Mouse (Mus musculus) thymus, postnatal 14 days (tissue): ENCODE results near the gene 2010111I01Rik.

Experiments
- DNase-seq: peaks from one replicate; pipeline ENCODE4 v3.0.0; 2021

The 2010111I01Rik gene

DNA sequence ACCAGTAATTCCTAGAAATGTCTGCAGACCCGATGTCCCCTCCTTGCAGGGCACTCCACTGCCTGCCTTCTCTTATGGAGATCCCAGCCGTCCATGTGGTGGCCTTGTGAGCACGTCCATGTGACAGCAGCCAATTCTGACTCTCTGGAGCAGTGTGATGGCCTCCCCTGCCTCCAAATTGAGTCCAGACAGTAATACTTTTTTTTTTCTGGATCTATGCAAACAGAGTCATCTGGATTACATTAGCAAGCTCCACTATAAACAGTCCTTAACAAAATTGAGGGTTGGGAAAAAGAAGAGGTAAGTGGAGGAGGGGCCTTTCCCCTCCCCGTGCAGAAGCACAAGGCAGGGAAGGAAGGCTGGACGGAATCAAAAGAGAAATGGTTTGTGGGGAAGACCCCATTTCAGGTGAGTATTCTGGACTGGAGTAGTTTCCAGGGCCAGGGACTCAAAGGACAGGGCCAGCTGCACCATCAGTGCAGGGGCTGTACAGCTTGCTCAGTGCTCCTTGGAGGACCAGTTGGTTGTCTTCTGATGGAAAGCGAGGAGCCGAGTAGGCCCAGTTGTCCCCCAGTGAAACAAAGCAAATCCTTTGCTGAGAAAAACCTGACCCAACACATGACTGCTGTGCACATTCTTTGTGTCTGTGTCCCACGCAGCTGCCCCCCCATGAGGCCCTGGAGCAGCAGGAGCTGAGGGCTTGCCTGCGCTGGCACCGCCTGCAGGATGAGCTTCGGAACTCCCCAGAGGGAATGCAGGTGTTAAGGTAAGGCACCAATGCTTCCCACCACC, 205.8 kb downstream of the 2010111I01Rik start:
- DNase-seq: no peak

GRCm38 (mm10) chr13:63171347-63172096, 206.8 kb downstream of the 2010111I01Rik start:
- no peak for DNase-seq

DNA sequence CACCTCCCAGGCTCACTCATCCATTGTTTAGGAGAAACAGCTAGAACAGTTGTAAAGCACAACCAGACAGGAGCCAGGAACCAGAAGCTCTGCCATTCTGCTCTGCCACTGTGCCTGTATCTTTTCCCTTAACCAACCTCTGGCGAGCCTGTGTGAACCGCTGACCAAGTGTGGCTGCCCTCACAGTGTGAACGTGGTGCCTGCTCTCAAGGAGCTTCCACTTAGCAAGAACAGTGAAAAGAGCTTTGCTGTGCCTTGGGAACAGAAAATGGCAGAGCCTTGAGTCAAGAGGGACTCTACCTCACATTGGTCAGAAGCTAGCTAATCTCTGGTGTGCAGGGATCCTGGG, 207.4 kb downstream of the 2010111I01Rik start:
- no peak for DNase-seq

DNA sequence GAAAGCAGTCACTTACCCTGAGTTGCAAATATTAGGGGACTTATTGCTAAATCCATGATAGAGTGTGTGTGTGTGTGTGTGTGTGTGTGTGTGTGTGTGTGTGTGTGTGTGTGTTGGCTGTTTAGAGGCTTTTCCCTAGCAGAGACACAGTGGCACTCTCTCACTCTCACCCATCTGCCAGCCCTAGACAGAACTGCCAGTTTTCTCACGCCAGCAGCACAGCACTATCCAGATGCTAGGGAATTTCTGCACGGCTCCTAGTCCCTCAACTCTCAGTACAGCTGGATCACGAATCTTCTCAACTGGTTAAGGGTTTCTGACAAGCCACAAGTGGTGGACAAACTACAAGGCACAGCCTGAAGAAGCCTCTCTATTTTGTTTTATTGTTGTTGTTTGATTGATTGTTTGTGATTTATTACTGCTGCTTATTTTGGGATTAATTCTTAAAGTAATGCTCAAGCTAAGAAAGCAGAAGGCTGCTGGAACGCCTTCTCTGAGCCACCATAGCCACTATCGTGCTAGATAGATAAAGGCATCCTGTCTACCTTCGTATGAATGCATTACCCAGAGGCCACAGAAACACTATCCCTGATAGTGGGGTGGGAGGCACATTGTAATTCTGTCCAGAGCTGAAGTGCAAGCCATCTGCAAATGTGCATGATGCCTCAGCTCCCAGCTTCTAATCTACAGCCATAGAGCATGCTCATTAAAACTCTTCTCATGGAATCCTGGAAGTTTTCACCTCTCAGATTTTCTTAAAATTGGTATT, 209.7 kb downstream of the 2010111I01Rik start:
- no peak for DNase-seq

DNA sequence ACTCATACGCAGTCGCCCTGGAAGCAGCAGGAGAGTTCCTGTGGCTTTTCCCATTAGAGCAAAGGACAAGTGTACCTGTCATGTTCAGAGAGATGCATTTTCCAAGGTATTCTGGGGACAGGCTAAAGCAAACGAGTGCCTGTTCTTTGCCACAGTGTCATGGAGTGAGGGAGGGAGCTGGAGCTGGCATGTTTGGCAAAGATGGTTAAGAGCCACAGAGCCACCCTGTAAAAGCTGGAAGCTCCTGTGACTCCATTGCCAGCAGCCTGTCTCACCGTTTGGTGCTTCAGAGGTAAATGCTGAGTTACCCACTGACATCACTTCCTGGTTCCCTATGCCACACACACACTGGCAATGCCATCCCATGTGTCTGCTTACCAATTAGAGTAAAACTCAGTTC, 211.4 kb downstream of the 2010111I01Rik start:
- DNase-seq: no peak

GRCm38 (mm10) chr13:63177232-63177631, 212.5 kb downstream of the 2010111I01Rik start:
- DNase-seq: no peak

DNA sequence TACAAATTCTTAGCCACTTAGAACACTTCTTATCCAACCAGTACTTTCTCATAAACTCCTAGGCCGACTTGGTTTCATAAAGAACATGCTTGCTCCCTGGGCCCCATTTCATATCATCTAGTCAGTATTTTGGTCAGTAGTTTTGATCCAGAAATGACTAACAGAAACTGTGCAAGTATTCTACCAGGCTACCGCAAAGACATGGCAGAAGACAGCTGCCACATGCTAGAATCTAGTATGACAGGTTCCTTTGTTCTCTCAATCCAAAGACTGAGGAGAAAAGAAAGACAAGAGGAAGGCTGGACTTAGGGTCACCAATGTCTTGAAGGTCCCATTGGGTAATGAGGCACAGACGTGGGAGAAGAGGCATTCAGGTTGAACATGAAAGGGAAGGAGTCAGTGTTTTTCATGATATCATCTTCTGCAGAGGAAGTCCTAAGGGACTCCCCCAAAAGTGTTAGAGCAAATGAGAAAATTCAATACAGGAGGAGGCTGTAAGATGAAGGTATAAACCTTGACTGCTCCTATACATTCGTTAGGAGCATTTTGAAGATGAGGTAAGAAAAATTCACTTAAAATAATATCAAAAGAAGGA, 216.0 kb downstream of the 2010111I01Rik start:
- DNase-seq: no peak

DNA sequence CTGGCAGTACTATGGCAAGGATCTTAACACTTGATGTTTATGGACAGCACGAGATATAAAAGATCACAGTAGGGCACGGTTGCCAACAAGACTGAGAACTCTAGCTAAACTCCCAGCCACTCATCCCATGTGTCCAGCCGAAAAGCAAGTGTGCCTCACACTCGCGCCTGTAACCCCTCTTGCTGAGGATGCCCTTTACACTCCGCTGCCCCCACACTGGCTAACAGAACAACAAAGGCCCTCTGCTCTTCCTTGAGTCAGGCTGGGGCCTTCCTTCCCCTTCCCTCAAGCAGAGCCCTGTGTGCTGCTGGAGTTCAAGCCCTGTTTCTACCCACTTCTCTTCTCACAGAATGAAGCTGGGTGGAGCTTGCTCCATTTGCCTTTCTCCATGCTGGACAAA, 220.3 kb downstream of the 2010111I01Rik start:
- no peak for DNase-seq

GRCm38 (mm10) chr13:63186217-63186616, 221.5 kb downstream of the 2010111I01Rik start:
- DNase-seq: no peak

- DNase-seq: no peak
Observed at GRCm38 (mm10) chr13:63186642-63187041, 221.9 kb downstream of the 2010111I01Rik start.

DNA sequence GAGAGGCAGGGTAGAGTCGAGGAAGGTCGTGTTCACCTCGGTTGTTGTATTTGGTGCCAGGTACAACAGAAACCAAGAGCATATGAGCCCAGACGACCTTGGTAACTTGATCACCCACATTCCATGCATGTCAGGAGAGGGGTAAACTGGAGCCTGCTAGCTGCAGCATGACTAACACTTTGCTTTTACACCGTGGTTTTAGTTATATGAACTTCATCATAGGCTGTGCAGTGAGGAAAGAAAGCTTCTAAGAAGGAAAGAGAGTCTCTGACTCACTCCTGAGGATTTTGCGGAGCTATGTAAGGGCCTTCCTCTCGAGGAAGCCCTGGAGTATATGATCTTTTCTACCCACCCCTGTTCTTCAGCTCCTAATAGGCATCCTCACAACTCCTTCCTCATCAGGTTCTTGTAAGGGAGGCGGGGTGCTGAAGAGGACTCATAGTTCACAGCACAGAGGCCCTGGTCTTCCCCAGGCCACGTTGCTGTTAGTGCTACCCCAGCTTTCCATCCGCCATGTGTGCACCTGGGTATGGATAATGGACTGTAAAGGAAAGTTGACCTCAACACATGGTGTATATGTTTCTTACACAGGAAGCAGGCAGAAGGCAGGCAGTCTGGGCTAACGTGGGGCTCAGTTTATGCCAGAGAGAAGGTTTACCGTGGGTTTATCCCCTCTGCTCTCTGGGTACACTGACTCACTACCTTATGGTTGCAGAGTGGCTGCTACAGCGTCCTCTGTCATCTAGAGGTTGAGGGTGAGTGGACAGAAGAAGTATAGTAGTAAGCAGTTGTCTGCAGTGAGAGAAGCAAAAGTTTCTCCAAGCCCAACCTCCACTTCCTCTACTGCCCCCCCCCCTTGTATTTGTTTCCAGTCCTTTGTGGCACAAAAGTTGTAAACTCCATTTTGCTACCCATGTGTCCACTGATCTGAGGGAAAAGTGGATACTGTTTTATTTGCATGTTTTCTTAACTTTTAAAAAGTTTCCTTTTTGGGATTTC, 222.8 kb downstream of the 2010111I01Rik start:
- no peak for DNase-seq

- no peak for DNase-seq
Observed at GRCm38 (mm10) chr13:63188306-63188705, 223.6 kb downstream of the 2010111I01Rik start.

DNA sequence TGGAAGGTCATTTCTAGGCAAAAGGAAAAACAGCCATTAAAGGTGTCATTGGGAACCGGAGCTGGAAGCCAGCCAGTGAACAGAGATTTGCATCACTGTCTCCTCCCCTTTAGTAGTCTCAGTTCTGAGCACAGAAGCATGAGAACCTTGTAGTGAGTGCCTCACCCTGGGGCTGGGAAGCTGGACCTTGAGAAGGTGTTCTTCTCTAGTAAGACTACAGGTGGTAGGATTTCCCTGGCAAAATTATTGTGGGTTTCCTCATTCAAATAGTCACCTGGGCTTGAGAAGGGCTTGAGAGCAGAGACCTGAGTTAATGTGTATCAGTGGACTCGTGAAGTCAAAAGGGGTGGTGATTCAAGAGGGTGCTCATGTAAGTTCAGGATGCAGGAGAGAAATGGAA, 224.1 kb downstream of the 2010111I01Rik start:
- DNase-seq: no peak

DNA sequence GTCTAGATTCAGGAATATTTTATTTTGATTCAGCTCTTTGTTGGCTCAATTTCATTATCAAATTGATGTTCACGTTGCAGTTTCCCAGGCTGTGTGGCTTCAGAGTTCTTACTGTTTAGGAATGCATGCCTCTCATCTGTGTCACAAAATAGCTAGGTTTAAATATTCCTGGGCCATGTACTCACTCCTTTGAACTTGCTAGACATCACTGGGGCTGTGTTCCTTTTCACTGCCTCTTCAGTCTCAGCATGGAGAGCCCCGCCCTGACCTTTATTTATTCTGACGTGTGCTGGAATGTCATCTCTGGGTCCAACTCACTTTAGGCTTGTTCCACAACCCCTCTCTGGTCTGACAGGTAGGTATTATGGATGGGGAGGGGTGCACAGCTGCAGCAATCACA, 228.7 kb downstream of the 2010111I01Rik start:
- no peak for DNase-seq

GRCm38 (mm10) chr13:63198038-63198437, 233.3 kb downstream of the 2010111I01Rik start:
- no peak for DNase-seq

GRCm38 (mm10) chr13:63199588-63199987, 234.9 kb downstream of the 2010111I01Rik start:
- no peak for DNase-seq

GRCm38 (mm10) chr13:63203502-63204278, 239.0 kb downstream of the 2010111I01Rik start:
- no peak for DNase-seq

GRCm38 (mm10) chr13:63205750-63206149, 241.1 kb downstream of the 2010111I01Rik start:
- no peak for DNase-seq

GRCm38 (mm10) chr13:63206396-63206795, 241.7 kb downstream of the 2010111I01Rik start:
- DNase-seq: no peak

DNA sequence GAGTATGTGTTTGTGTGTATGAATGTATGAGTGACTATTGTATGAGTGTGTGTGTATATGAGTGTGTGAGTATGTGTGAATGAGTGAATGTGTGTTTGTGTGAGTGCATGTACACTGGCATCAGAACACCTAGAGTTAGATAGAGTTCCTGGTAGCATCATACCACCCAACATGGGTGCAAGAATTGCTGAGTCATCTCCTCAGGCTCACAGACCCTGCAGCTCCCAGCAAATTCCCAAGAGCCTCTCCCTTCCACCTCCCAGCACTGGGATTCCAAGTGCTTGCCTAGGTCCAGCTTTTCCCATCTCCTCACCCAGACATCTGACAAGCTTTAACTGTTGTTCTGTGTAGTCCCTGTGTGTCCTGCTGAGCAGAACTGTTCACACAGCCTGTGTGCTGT, 251.8 kb downstream of the 2010111I01Rik start:
- no peak for DNase-seq
